In genomic region chr15:27995421-27995820, GRCm38 (mm10) we compare ENCODE assay signal across 15 mouse cellular contexts. TPM values are rescaled to one million over a fixed set of nuclear protein-coding genes. Genes with fewer than 3 reads are reported as not detected.
DNase-seq lines count a peak whose midpoint lies in the region; ATAC-seq and TF ChIP-seq lines count a peak whose summit lies in the region.
"Had no signal": no experiment of that assay in that cellular context is flagged by ENCODE, and none has a peak within 500 bp of the region (broad histone marks: within the 10 kb centered on the region; RNA-seq: fewer than 3 reads in every experiment).

No protein-coding gene starts in this region.

- no peak for TF ChIP-seq EP300 in liver, postnatal 0 days (IDR thresholded peaks at IDR 0.05; ENCODE audit: low read depth)

- WGBS in cerebellum, adult 2 months = 24% methylated on average over 3 of the region's 3 CpGs
- WGBS in lung, embryonic 15.5 days = 65% methylated on average over 3 of the region's 3 CpGs
- 56% methylated on average over 3 of the region's 3 CpGs for WGBS in kidney, embryonic 14.5 days
- WGBS in liver, postnatal 0 days (ENCODE audit: insufficient replicate concordance) = 64% methylated on average over 3 of the region's 3 CpGs

- no peak for TF ChIP-seq POLR2A in cerebellum, adult 2 months (IDR thresholded peaks at IDR 0.05; ENCODE audit: borderline replicate concordance, insufficient read depth, low read length)

- ATAC-seq in lung, embryonic 15.5 days (ENCODE audit: borderline replicate concordance, extremely low read depth, low FRiP score, low TSS enrichment) = no peak
- ATAC-seq in kidney, embryonic 14.5 days (ENCODE audit: low FRiP score, low TSS enrichment) = no peak
- no peak for ATAC-seq in liver, postnatal 0 days
- ATAC-seq: forebrain, embryonic 15.5 days had no signal

- H3K36me3 ChIP-seq in lung, embryonic 15.5 days = no peaks in the 10 kb centered on the region
- H3K36me3 ChIP-seq in kidney, embryonic 14.5 days (ENCODE audit: control insufficient read depth, insufficient read depth, low read length) = no peaks in the 10 kb centered on the region
- H3K36me3 ChIP-seq in liver, postnatal 0 days (replicated peaks; ENCODE audit: insufficient read depth, low read length) = no peaks in the 10 kb centered on the region
- H3K36me3 ChIP-seq: forebrain, embryonic 15.5 days had no signal

- H3K4me1 ChIP-seq in cerebellum, adult 2 months (ENCODE audit: control insufficient read depth, insufficient read depth, low read length) = peaks cover 64% of the 10 kb centered on the region
- H3K4me1 ChIP-seq in lung, embryonic 15.5 days = peaks cover 77% of the 10 kb centered on the region
- H3K4me1 ChIP-seq in kidney, embryonic 14.5 days (ENCODE audit: control insufficient read depth, insufficient read depth, low read length) = peaks cover 70% of the 10 kb centered on the region
- peaks cover 21% of the 10 kb centered on the region for H3K4me1 ChIP-seq in liver, postnatal 0 days (ENCODE audit: insufficient read depth)

- 0 out of 2 replicates have a peak overlapping the region, but pooled peaks have one; percentile 23 for H3K4me2 ChIP-seq in lung, embryonic 15.5 days
- H3K4me2 ChIP-seq in kidney, embryonic 14.5 days (replicated peaks; ENCODE audit: low read depth, low read length) = no peak overlapping the region
- H3K4me2 ChIP-seq in liver, postnatal 0 days (ENCODE audit: low read depth, low read length) = peak overlapping the region; percentile 48
- H3K4me2 ChIP-seq: forebrain, embryonic 15.5 days; midbrain, embryonic 11.5 days had no signal

- 0 out of 2 replicates have a peak overlapping the region, but pooled peaks have one; percentile 33 for H3K27ac ChIP-seq in cerebellum, adult 2 months (ENCODE audit: insufficient read depth, low read length)
- H3K27ac ChIP-seq in lung, embryonic 15.5 days = no peak overlapping the region
- peak overlapping the region; percentile 44; the same call in 1 of the 2 replicates for H3K27ac ChIP-seq in kidney, embryonic 14.5 days (ENCODE audit: low read depth, low read length)
- no peak overlapping the region for H3K27ac ChIP-seq in liver, postnatal 0 days (ENCODE audit: low read depth)
- H3K27ac ChIP-seq: forebrain, embryonic 15.5 days; stomach, postnatal 0 days had no signal

- H3K27me3 ChIP-seq in cerebellum, adult 2 months (ENCODE audit: control insufficient read depth, insufficient read depth, low read length) = no peaks in the 10 kb centered on the region
- H3K27me3 ChIP-seq in lung, embryonic 15.5 days = no peaks in the 10 kb centered on the region
- no peaks in the 10 kb centered on the region for H3K27me3 ChIP-seq in kidney, embryonic 14.5 days (ENCODE audit: control insufficient read depth, insufficient read depth, low read length)
- H3K27me3 ChIP-seq in liver, postnatal 0 days (ENCODE audit: insufficient read depth, low read length) = no peaks in the 10 kb centered on the region
- H3K27me3 ChIP-seq: forebrain, embryonic 15.5 days had no signal

- H3K9me3 ChIP-seq in lung, embryonic 15.5 days = no peaks in the 10 kb centered on the region
- H3K9me3 ChIP-seq in kidney, embryonic 14.5 days (ENCODE audit: control insufficient read depth, low read length) = no peaks in the 10 kb centered on the region
- no peaks in the 10 kb centered on the region for H3K9me3 ChIP-seq in liver, postnatal 0 days (ENCODE audit: low read length)
- H3K9me3 ChIP-seq: forebrain, embryonic 15.5 days had no signal

- DNase-seq in cerebellum, adult 2 months = no peak
- no peak for DNase-seq in cerebellum, adult 8-10 months
- no peak for DNase-seq in lung, postnatal 25 days (ENCODE audit: low spot score)
- no peak for DNase-seq in liver, postnatal 0 days
- DNase-seq in MN1 (ENCODE audit: low spot score) = no peak
- DNase-seq in adrenal gland, postnatal 36 days = no peak
- DNase-seq: adrenal gland, adult 2 months; heart, postnatal 10 days; lung, postnatal 36 days; thymus, postnatal 25 days had no signal

- no peak for TF ChIP-seq CTCF in cerebellum, adult 2 months (IDR thresholded peaks at IDR 0.05; ENCODE audit: borderline replicate concordance, insufficient read depth, low read depth, low read length)
- TF ChIP-seq CTCF in liver, postnatal 0 days (IDR thresholded peaks at IDR 0.05; ENCODE audit: low read depth) = no peak

- H3K4me3 ChIP-seq in cerebellum, adult 2 months (replicated peaks; ENCODE audit: insufficient read depth, low read depth, low read length) = no peak overlapping the region
- H3K4me3 ChIP-seq in lung, embryonic 15.5 days = no peak overlapping the region
- 0 out of 2 replicates have a peak overlapping the region, but pooled peaks have one; percentile 1 for H3K4me3 ChIP-seq in kidney, embryonic 14.5 days (ENCODE audit: low read length)
- no peak overlapping the region for H3K4me3 ChIP-seq in liver, postnatal 0 days (ENCODE audit: low read depth, low read length)
- H3K4me3 ChIP-seq: forebrain, embryonic 15.5 days had no signal

- no peak overlapping the region for H3K9ac ChIP-seq in lung, embryonic 15.5 days
- H3K9ac ChIP-seq in kidney, embryonic 14.5 days (ENCODE audit: low read depth, low read length) = no peak overlapping the region
- H3K9ac ChIP-seq in liver, postnatal 0 days (replicated peaks) = no peak overlapping the region
- H3K9ac ChIP-seq: forebrain, embryonic 15.5 days had no signal

RNA-seq across cellular contexts. Expression of gene Trio, which starts 30.2 kb away (rescaled TPM):
- polyA plus RNA-seq in cerebellum, adult 2 months (2012; rRNA removed) = 187 and 207 TPM in 2 replicates
- polyA plus RNA-seq in lung, embryonic 15.5 days (2015; fragmentation: Nextera tagmentation; extraction: Ambion mirVana) = 17.4 and 18.7 TPM in 2 replicates
- 37.8 and 42.1 TPM in 2 replicates for polyA plus RNA-seq in kidney, embryonic 14.5 days (2014; fragmentation: Nextera tagmentation; extraction: Ambion mirVana)
- polyA plus RNA-seq in liver, postnatal 0 days (2015; fragmentation: Nextera tagmentation; extraction: Ambion mirVana) = 5.1 and 5.5 TPM in 2 replicates
- 10 to 100 TPM; 63.2 to 68.9 TPM for total RNA-seq in adrenal gland, postnatal 36 days (2021)

Comparison
In these comparisons a context has a peak if more than half of its experiments do, and no peak if none do; other contexts are left out.
1. H3K27ac ChIP-seq: peak in cerebellum, adult 2 months (single experiment) and kidney, embryonic 14.5 days (single experiment); none in lung, embryonic 15.5 days (single experiment) and liver, postnatal 0 days (single experiment).